ENCODE assay signal across 39 mouse cellular contexts in the genomic region with DNA sequence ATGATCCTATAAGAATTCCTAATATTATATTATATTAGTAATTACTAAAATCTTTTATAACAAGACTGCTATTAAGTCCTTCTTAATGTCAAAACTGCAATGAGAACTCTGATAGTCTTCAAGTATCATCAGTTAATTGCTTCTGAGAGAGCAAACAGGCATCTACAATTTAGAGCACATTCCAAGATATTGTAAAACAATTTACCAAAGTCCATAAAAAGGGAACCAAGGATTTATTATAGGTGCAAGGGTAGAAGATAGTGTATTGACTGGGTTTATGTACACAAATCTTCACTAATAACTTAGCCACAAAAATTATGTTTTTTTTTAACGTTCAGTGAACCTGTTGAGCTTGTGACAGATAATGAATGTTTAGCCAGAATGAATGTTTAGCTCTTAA. TPM values are rescaled to one million over a fixed set of nuclear protein-coding genes. Genes with fewer than 3 reads are reported as not detected.
"Had no signal": no experiment of that assay in that cellular context is flagged by ENCODE, and none has a peak within 500 bp of the region (broad histone marks: within the 10 kb centered on the region; RNA-seq: fewer than 3 reads in every experiment).

No protein-coding gene starts in this region.

- H3K4me3 ChIP-seq: embryonic facial prominence, embryonic 10.5 days; embryonic facial prominence, embryonic 12.5 days; embryonic facial prominence, embryonic 13.5 days; embryonic facial prominence, embryonic 15.5 days; erythroblast, embryonic 14.5 days; forebrain, embryonic 10.5 days; forebrain, embryonic 12.5 days; forebrain, embryonic 13.5 days; forebrain, embryonic 15.5 days; gastrocnemius, adult 2 months; heart, adult 2 months had no signal

- H3K4me2 ChIP-seq: embryonic facial prominence, embryonic 12.5 days; embryonic facial prominence, embryonic 13.5 days; embryonic facial prominence, embryonic 15.5 days; forebrain, embryonic 12.5 days; forebrain, embryonic 13.5 days; forebrain, embryonic 15.5 days had no signal

- H3K36me3 ChIP-seq: embryonic facial prominence, embryonic 10.5 days; embryonic facial prominence, embryonic 12.5 days; embryonic facial prominence, embryonic 13.5 days; embryonic facial prominence, embryonic 15.5 days; forebrain, embryonic 10.5 days; forebrain, embryonic 12.5 days; forebrain, embryonic 15.5 days had no signal

- H3K27ac ChIP-seq: embryonic facial prominence, embryonic 10.5 days; embryonic facial prominence, embryonic 12.5 days; embryonic facial prominence, embryonic 13.5 days; embryonic facial prominence, embryonic 15.5 days; forebrain, embryonic 10.5 days; forebrain, embryonic 12.5 days; forebrain, embryonic 13.5 days; forebrain, embryonic 15.5 days; gastrocnemius, adult 2 months; heart, adult 2 months had no signal

- H3K9me3 ChIP-seq: embryonic facial prominence, embryonic 10.5 days; embryonic facial prominence, embryonic 12.5 days; embryonic facial prominence, embryonic 13.5 days; embryonic facial prominence, embryonic 15.5 days; forebrain, embryonic 10.5 days; forebrain, embryonic 12.5 days; forebrain, embryonic 13.5 days; forebrain, embryonic 15.5 days had no signal

- H3K4me1 ChIP-seq: embryonic facial prominence, embryonic 12.5 days; embryonic facial prominence, embryonic 15.5 days; forebrain, embryonic 10.5 days; forebrain, embryonic 12.5 days; forebrain, embryonic 13.5 days; forebrain, embryonic 15.5 days had no signal

- H3K9ac ChIP-seq: embryonic facial prominence, embryonic 12.5 days; embryonic facial prominence, embryonic 13.5 days; embryonic facial prominence, embryonic 15.5 days; forebrain, embryonic 12.5 days; forebrain, embryonic 13.5 days; forebrain, embryonic 15.5 days; forebrain, postnatal 0 days had no signal

- H3K27me3 ChIP-seq: embryonic facial prominence, embryonic 12.5 days; embryonic facial prominence, embryonic 13.5 days; embryonic facial prominence, embryonic 15.5 days; forebrain, embryonic 12.5 days; forebrain, embryonic 13.5 days had no signal

- DNase-seq: cerebellum, adult 8-10 months; cerebellum, adult 9-10 months; cerebellum, adult 9-11 months; cerebellum, postnatal 10 days; cerebellum, postnatal 14 days; cerebellum, postnatal 25 days; cerebellum, postnatal 36 days; embryo, embryonic 11 days; forebrain, postnatal 0 days; gastrocnemius, adult 2 months; gastrocnemius, postnatal 10 days; gastrocnemius, postnatal 14 days; gastrocnemius, postnatal 25 days; gastrocnemius, postnatal 36 days; heart, adult 11 months; heart, adult 18-20 months; heart, adult 2 months had no signal

- ATAC-seq: forebrain, embryonic 13.5 days; forebrain, embryonic 14.5 days; forebrain, embryonic 15.5 days; forebrain, embryonic 16.5 days; forebrain, postnatal 0 days had no signal

RNA-seq across cellular contexts. Expression of gene Sept12, which starts 1.3 kb away (rescaled TPM):
- total RNA-seq: common myeloid progenitor, adult 5-6 weeks; forebrain, postnatal 0 days; gastrocnemius, adult 18-20 months; gastrocnemius, adult 2 months; gastrocnemius, adult 8-10 months; gastrocnemius, postnatal 10 days; gastrocnemius, postnatal 14 days; gastrocnemius, postnatal 25 days; gastrocnemius, postnatal 36 days; gastrocnemius, postnatal 4 days; granulocyte monocyte progenitor cell, adult 5-6 weeks; heart, adult 18-20 months; heart, adult 2 months; heart, adult 8-10 months had no signal
- polyA plus RNA-seq: cortical plate, adult 2 months; embryonic facial prominence, embryonic 10.5 days; embryonic facial prominence, embryonic 11.5 days; embryonic facial prominence, embryonic 12.5 days; embryonic facial prominence, embryonic 13.5 days; embryonic facial prominence, embryonic 14.5 days; embryonic facial prominence, embryonic 15.5 days; erythroblast, embryonic 14.5 days; forebrain, embryonic 10.5 days; forebrain, embryonic 11.5 days; forebrain, embryonic 12.5 days; forebrain, embryonic 13.5 days; forebrain, embryonic 14.5 days; forebrain, embryonic 15.5 days; forebrain, embryonic 16.5 days; forebrain, postnatal 0 days; frontal cortex, adult 2 months had no signal

RNA-seq across cellular contexts. Expression of gene Smim22, which starts 8.1 kb away (rescaled TPM):
- total RNA-seq: common myeloid progenitor, adult 5-6 weeks; forebrain, postnatal 0 days; gastrocnemius, adult 18-20 months; gastrocnemius, adult 2 months; gastrocnemius, adult 8-10 months; gastrocnemius, postnatal 10 days; gastrocnemius, postnatal 14 days; gastrocnemius, postnatal 25 days; gastrocnemius, postnatal 36 days; gastrocnemius, postnatal 4 days; granulocyte monocyte progenitor cell, adult 5-6 weeks; heart, adult 18-20 months; heart, adult 2 months; heart, adult 8-10 months had no signal
- polyA plus RNA-seq: erythroblast, embryonic 14.5 days; forebrain, embryonic 13.5 days had no signal
